Mouse (Mus musculus): ENCODE measurements around the gene Uncx.

- TF ChIP-seq GATA1 (IDR thresholded peaks at IDR 0.05; ENCODE audit: borderline replicate concordance, low read length) (no peak), FLI1 (IDR thresholded peaks at IDR 0.05; ENCODE audit: low read length) (no peak)
Measured at GRCm38 (mm10) chr5:139537739-139538135, 5.6 kb upstream of the Uncx start.

Measured in megakaryocyte, embryonic 14.5 days (primary cell).